Mouse (Mus musculus): Measurements from ENCODE around the gene Hps4.

DNA sequence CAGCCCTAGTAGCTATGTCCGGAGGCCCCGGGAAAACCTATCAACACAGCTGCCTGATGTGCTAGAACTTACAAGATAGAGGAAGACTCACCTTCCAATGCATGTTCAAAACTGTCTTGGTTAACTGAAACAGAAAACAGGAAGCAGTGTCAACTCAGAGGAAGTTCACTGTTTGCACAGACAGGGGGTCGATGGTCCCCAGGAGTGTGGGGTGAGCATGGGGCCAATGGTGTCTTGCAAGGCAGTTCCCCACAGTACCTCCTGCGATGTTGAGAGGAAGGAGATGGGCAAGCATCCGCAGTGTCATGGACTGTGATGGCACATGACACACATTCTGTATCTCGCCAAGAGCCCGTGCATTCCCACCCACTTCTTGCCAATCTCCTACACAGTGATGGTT lies 83.8 kb downstream of the Hps4 start:
- no peak for TF ChIP-seq CTCF (conservative IDR thresholded peaks at IDR 0.05; ENCODE audit: insufficient read depth, insufficient read length, low read depth, low read length)
- no peak for TF ChIP-seq POLR2A (IDR thresholded peaks at IDR 0.05; ENCODE audit: low read depth, low read length)

All from kidney, adult 2 months (tissue).